Mouse (Mus musculus): ENCODE measurements around the gene Amigo1.

The Amigo1 gene

DNA sequence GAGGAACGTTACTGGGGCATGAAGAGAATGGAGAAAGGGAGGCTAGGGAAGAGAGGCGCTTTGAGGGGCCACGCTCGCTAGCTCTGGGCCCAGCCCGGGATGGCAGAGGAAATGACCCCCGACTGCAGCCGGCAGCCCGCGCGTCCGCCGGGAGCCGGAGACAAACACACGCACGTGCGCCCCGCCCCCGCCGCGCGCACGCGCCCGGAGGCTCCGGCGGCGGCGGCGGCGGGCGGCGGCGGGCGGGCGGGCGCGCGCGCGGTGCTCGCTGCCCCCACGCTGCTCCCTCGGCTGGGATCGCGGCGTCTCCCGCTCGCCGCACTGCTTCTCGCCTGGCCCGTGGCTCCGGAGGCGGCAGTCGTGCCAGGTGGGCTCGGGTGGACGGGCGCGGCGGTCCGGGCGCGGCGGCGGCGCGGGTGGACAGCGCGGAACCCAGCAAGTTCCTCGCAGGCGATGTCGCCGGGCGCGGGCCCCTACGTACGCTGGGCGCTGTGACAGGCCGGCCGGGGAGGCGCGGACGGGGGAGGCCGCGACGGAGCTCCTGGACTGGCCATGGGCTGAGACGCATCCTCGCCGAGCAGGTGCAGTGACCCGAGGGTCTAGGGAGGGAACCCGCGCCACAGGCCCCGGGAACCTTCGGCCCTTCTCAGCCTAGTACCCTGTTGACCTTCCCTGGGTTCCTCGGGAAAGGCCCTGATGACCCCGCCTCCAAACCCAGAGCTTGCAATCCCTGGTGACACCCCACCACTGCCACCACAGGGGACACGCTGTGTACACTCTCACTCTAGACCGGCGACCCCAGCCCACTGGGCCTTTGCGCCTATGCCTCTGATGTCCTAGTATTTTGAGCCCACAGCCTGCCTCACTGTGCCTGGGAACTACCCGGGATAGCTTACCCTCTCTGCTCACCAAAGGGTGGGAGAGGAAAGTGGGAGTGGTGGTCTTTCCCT, at the start of gene Amigo1:
Amigo1 (plus strand) TSS at position 238 of the 950 bp plus-strand sequence.
- CTCF ChIA-PET = interaction anchor here (1.0 kb wide), 1 partner anchor 21 kb away, joined by 5 read pairs; no protein-coding TSS in a partner anchor

DNA sequence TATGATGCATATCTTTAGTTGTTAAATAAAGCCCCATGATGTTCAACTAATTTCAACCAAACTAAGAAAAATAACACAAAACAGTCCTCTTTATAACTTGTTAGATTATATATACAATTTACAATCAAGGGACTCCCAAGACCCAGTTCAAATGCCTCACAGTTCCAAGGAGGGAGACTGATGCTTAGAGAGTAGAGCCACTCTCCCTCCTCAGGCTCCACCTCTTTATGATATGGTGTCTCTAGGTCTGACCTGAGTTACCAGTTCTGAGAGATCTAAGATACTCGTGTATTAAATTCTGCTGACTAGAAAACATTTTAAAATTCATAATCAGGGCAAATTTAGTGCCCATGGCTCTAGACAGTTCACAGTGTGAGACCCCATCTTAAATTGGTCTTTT, 47.0 kb upstream of the Amigo1 start:
- CTCF ChIA-PET = no interaction called here

DNA sequence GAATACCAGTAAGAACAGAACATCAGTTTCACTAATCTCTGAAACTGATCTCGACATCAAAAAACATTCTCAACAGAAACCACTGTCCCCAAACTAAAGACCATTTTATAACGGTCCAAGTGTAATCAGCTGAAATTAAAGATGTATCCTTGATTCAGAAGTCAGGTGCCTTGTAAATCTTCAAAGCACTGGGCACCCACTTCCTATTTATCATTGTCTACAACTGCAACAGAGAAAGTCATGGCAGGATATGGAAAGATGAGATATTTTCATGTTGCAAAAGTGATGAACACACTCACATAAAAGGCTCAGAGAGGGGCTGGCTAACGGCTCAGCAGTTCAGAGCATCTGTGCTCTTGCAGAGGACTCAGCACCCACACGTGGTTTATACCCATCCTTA, 45.3 kb upstream of the Amigo1 start:
- CTCF ChIA-PET = no interaction called here

DNA sequence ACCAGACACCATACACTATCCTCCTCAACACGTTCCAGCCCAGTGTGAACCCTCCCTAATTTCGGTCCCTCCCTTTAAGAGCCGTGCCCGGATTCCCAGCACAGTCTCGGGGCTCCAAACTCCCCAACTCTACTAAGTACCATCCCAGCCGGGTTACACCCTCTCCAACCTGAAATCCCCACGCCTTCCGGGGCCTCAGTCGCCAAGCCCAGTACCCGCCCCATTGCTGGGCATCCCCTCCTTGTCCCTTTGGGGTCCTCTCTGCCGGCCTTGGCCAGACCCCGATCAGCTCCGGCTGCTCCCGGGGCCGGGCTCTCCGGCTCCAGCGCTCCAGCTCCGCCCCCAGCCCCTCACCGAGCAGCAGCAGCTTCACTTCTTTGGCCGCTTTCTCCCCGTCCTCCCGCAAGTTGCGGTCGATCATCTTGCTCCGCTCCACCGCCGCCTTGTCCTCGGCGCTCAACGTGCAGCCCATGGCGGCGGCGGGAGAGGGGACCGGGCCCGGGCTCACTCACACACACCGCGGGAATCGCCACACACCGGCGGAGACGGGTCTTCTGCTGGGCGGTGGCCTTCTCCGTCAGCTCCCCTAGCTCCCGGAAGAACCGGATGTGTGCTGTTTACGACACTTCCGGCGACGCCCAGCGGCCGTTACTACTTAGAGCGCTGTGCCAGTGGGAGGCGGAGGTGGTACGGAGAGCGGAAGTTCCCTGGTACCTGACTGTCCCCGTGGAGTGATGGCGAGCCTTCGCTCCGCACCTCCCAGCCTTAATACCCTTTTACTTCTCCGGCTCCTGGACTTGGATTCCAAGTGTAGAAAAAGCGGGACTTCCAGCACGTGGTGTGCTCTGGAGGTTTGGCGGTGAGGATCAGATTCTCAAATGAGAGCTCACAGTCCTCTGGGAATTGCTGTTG, 40.3 kb upstream of the Amigo1 start, which contains the start of gene Gnai3:
Gnai3 (minus strand) TSS at position 613 of the 912 bp plus-strand sequence.
- CTCF ChIA-PET = interaction anchor here (0.6 to 0.7 kb wide), 2 partner anchors 12 to 116 kb away, joined by 3 to 10 read pairs; no protein-coding TSS in a partner anchor

DNA sequence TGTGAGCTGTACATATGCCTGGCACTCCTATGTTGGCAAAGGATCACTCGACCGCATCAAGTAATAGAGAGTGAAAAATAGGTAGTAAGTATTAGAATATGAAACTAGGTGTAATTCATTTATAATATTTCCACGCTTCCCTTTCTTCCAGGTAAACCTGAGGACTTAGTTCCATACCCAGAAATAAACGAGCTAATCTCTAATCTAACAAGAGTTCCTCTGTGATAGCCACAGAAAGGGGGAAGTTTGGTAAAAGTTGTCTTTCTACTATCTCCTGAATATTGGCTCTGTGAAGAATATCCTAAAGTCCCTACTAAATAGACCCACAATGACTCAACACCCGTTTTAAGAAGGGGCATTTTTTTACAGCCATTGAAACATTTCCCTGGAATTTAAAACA, 39.5 kb upstream of the Amigo1 start:
- CTCF ChIA-PET = interaction anchor here (0.6 kb wide), 1 partner anchor 12 kb away, joined by 3 read pairs; no protein-coding TSS in a partner anchor

DNA sequence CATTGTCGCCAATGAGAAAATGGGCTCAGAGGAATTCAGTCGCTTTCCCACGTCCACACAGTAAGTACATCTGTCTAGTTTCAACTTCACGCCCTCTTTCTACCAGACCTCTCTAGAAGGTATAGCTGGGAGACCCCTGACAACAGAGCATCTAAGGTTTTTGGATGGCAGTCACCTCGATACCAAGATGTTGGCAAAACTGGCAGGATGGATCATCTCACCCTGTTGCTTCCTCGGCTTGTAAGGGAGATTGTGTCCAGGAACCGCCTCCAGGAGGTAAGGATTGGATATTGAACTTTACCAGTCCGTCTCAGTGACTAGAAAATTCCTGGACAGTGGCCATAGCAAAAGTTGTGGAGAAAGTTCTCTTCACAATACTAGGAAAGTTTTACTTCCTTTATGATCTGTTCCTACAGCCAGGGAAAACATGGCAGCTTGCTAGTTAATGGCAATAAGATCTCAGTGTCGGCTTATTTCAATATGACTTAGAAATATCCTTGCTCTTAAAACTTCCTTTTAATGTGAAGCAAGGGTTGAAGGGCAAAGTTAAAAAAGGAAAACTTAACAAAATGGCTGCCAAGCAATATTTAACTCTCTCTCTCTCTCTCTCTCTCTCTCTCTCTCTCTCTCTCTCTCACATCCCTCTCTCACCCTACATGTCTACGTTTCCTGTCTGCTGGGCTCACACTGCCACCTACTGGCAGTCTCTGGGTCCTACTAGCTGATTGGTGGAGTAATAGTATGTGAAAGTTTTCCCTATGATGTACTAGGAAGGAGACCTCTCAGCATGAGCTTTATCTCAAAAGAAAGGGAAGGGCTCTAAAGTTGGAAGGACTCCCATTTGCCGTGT, 38.5 kb upstream of the Amigo1 start:
- CTCF ChIA-PET = interaction anchor here (0.6 to 1.1 kb wide), 4 partner anchors 11 to 123 kb away, joined by 3 to 16 read pairs (median 6); no protein-coding TSS in a partner anchor

DNA sequence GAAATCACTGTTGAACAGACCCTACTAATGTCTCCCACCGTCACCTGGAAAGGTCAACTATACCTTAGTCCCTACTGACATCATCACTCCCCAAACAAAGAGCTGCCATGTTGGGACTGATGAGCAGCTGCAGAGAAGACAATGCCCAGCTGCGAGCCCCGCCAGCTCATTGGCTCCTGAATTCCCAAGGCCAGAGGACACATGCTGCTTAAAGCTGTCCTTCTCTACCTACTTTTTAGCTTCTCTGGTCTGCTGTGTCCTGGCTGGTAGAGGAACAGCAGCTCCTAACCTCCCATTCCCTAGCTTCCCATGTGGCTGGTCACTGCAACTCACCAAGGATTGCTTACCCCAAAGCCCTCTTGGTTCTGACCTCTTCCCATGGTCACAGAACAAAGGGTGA, 33.8 kb upstream of the Amigo1 start:
- CTCF ChIA-PET = no interaction called here

DNA sequence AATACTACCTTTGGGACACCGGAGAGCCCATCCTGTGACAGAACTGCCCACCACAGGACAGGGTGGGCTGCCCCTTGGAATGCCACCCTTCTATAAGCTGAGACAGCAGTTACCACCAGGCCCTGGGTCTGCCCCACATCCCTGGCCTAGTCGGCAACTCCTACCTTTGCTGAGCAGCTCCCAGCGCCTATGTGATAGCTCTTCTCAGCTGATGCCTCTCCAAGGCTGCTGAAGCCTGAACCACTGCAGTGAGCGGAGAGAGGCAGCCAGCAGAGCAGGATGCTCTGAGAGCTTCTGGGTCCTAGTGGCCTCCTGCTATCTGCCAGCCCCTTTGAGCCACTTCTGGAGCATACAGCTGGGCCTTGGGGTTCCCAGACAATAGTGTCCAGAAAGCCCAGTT, 31.5 kb upstream of the Amigo1 start, which contains the start of gene Gpr61:
Gpr61 (minus strand) TSS at position 227 of the 400 bp plus-strand sequence.
- CTCF ChIA-PET = no interaction called here

DNA sequence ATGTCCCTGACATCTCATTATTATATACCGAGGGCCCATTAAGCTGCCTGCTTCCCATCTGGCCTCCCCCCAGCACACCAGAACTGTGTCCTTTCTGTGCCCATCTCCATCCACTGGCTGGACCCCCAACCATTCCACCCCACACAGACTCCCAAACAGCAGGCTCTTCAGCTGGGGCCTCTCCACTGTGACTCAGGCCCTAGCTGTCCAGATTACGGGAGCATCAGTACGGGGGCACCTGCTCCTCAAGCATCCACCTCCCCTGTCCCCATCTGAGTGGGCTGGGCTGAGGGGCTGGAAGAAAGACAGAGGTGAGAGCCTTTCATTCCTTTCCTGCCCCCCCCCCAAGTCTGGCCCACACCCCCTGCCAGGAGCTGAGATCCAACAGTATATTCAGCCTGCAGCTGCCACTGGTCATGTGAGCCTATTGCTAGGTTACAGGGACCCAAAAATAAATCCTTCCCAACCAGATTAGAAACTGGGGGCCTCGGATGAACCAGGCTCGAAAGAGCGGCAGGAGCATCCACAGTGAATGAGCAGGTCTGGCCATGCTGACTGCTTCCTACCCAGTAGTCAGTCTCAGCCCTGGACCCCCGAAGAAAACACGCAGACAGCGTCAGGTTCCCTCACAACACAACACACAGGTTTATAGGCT, 27.6 kb upstream of the Amigo1 start:
- CTCF ChIA-PET = interaction anchor here (0.5 to 0.7 kb wide), 2 partner anchors 10 to 46 kb away, joined by 3 read pairs; no protein-coding TSS in a partner anchor

DNA sequence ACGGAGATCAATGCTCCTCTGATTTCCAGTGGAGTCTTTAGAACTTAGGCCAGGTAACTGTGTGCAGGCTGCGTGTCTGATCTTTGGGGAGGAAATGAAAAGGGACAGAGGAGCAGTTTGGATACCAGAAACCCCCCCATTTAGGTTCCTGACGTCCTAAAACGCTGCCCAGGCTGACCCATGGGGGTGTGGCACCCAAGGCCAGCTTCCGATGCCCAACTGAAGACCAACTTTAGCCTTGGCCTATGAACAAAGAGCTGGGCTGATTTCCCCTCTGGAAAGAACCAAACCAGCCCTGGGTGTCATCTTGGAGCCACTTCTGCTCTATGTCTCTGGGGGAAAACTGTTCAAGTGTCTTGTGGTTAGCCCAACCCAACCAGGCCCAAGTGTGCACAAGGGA, 22.0 kb upstream of the Amigo1 start:
- CTCF ChIA-PET = interaction anchor here (0.7 to 2.2 kb wide), 3 partner anchors 45 to 520 kb away, joined by 3 to 7 read pairs (median 4); no protein-coding TSS in a partner anchor

DNA sequence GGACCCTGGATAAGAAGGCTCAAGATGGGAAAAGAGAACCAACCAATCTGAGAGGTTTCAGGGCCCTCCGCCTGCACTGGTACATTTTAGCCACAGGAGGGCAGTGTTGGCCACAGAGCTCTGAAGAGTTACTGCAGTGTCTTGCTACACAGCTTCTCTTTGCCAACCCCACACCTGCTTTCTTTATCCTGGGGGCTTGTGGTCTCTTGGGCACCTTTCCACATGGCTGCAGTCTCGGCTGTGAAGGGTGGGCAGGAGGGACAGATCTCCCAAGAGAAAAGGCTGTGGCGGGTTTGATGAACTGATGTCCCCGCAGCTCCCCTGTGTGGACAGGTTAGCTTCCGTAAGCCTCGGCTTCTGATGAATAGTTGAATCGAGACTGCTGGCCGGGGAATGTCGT, 21.3 kb upstream of the Amigo1 start:
- CTCF ChIA-PET = interaction anchor here (0.7 to 2.2 kb wide), 4 partner anchors 22 to 520 kb away, joined by 4 to 7 read pairs (median 6); partner anchors contain the start of gene Amigo1

DNA sequence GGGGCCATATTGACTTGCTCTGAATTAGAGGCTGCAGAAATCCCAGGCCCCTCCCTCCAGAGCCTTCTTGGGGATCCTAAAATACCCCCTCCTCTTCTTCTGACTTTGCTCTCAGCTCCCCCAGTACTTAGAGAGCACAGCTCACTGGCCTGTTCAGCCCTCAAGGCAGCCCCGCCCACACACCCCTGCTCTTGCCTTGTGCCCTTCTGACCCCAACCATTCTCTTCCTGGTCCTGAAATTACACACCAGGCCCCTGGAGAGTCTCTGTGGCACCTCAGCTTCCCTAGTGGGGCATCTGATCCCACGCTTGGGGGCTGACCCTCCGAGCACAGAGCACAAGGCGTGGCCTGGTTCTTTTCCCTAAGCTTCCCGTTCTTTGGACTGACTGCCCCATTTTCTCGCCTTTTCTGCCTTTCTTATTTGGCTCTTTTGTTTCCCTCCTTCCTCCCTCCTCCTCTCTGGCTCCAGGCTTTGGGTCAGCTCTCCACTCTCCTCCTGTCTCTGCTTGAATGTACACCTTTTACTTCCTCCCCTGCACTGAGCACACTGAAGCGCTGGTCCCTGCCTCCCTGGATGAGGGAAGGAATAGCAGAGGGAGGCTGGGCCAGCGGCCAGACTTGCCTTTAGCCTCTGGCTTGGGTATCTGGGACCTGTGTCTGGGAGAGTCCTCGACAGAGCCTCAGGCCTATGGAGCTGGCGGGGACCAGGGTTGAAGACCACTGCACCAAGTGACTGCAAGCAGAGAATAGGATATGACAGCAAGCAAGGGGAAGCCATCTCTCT, 20.4 kb upstream of the Amigo1 start:
- CTCF ChIA-PET = interaction anchor here (1.1 to 2.2 kb wide), 3 partner anchors 21 to 224 kb away, joined by 5 to 7 read pairs (median 7); partner anchors contain the start of gene Amigo1

DNA sequence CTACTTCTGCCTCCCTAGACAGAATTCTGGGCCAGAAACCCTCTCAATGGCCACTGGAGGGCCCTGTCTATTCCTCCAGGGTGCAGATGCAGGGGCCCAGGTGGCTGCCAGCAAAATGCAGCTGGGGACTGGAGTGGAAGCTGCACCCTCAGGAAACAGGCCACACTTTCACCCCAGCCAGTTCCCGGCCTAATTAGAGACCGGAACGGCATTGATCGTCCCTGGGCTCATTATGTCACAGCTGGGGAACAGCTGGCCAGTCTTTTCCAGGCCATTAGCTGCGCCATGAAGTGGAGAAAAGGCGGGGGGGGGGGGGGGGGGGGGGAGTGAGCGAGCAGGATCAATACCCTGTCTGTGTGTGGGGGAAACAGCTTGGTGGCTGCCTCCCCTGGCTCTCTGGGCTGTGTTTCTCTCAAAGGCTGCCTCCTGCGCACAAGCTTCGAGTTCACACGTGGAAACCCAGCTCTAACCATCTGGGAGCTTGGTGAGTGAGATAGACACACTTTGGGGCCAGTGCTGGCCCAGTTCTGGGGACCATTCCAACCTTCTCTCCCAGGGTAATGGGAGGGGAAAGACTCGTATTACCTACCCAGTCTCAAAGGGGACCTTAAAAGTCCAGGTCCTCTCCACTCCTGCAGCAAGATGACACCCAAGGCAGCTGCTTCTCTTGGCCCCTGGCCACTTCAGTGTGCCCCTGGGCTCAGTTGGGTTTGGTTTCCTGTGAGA, 19.5 kb upstream of the Amigo1 start:
- CTCF ChIA-PET = no interaction called here

DNA sequence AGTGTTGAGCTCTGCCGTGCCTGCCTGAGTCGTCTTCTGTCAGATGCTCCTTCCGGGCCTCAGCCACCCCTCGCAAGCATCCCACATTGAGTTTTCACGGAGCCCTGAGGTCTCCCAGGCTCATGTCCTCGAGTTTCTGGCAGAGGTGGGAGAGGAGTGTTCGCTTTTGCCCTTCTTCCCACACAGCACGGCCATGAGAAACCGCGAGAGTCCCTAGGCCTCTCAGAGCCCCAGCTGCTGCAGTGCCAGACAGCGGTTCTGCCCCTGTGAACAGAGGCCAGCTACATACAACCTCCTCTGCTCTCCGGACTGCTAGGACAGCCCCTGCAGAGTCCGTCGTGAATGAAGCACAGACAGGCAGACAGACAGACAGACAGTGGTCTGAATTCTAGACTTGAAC, 18.6 kb upstream of the Amigo1 start:
- CTCF ChIA-PET = interaction anchor here (0.7 kb wide), 1 partner anchor 28 kb away, joined by 3 read pairs; no protein-coding TSS in a partner anchor

DNA sequence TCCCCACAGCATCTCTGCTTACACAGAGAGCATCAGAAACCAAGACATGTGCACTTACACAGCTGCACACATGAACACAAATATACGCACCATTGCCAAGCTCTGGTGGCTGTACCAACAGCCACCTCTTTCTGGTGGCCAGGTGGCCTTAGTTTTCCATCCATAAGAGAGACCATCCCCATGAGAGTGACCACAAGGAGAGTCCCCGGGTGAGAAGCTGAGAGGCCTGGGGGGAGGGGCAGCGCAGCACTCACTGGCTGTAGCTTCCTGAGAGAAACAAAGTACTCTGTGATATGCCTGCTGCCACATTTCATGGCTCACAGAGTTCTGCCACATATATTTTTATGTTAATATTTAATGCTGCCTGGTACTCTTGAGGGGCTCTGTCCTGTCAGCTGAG, 16.9 kb upstream of the Amigo1 start:
- CTCF ChIA-PET = no interaction called here

DNA sequence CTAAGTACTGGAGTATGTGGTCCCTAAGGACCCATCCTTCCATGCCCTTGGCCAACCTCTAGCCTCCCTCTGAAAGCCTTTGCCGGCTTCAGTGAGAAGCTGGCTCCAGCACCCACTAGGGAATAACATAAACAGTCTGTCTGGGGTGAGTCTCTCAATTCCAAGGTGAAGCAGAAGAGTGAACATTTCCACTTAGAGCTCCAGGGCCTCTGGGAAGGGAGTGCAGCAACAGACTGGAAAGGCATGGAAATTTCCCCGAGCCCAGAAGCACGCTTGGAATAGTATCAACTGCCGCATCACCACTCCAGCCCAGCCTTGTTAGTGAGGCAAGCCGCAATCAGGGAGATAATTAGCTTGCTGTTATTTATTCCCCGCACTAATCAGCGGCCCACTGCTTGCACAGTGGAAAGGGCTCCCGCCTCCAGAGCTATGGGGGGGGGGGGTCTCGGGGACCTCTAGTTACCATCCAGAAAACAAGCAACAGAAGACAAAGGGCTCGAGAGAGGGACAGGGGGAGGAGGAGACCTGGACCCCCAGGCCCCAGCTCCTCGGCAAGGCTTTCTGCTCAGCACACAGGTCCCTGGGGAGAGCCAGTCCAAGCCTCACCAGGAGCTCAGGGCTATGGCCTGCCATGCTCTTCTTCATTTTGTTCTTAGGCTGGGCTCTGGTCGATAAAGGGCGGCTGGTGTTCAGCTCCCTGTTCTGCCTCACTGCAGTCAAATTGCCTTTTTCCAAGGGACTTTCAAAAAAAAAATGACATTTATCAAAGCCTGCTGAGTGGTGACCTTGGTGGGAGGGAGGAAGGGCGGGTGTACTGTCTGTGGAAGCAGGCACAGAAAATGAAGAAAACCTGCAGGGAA, 11.2 kb upstream of the Amigo1 start:
- CTCF ChIA-PET = interaction anchor here (0.7 kb wide), 1 partner anchor 97 kb away, joined by 6 read pairs; no protein-coding TSS in a partner anchor
